Mouse (Mus musculus): ENCODE data around the gene Lrp1. TPM values are rescaled to one million over a fixed set of nuclear protein-coding genes. Genes with fewer than 3 reads are reported as not detected.

Lrp1 gene
- total and polyA plus RNA-seq, 3 experiments = 74.0 to 83.7 (median 79.5) TPM

- Histone ChIP-seq H3K36me3 (ENCODE audit: control insufficient read depth, insufficient read depth, low read length) (no peaks in the 10 kb centered on the region), H3K27me3 (ENCODE audit: control insufficient read depth, insufficient read depth, low read length) (no peaks in the 10 kb centered on the region), H3K27ac (peak overlapping the region; percentile 100), H3K4me3 (peak overlapping the region; percentile 84), H3K79me2 (replicated peaks; ENCODE audit: control insufficient read depth, insufficient read depth, low read length) (no peaks in the 10 kb centered on the region; the same call in 1 of the 2 replicates), H3K4me1 (ENCODE audit: control insufficient read depth, insufficient read depth, low read length) (peaks cover 5% of the 10 kb centered on the region), H3K9ac (ENCODE audit: low read depth, low read length) (peak overlapping the region; percentile 85)
- peak; percentile 89 to 94 for DNase-seq
- intact Hi-C loops (cut with DNase I) = loop anchor here (1.0 to 5.0 kb wide), 4 partner anchors 32 to 365 kb away; partner anchors contain the start of genes Hsd17b6 and Zbtb39
- WGBS = 2% methylated on average over 19 of the region's 19 CpGs
- TF ChIP-seq POLR2A (IDR thresholded peaks at IDR 0.05; ENCODE audit: insufficient read depth, low read depth, low read length) (peak; percentile 82), CTCF (IDR thresholded peaks at IDR 0.05) (no peak; the same call in 1 of the 2 replicates), EP300 (IDR thresholded peaks at IDR 0.05; ENCODE audit: insufficient read depth, low read depth, low read length) (peak; percentile 82)
Observed at GRCm38 (mm10) chr10:127641861-127642771, 21.2 kb upstream of the Lrp1 start.

GRCm38 (mm10) chr10:127640421-127640820 lies 19.5 kb upstream of the Lrp1 start:
- WGBS = 60% methylated on average over 5 of the region's 5 CpGs
- no peak overlapping the region for H3K27ac ChIP-seq

GRCm38 (mm10) chr10:127632668-127633271 lies 11.8 kb upstream of the Lrp1 start:
- no peak for TF ChIP-seq EP300 (IDR thresholded peaks at IDR 0.05; ENCODE audit: insufficient read depth, low read depth, low read length)
- H3K9ac ChIP-seq (ENCODE audit: low read depth, low read length) = no peak overlapping the region
- H3K4me1 ChIP-seq (ENCODE audit: control insufficient read depth, insufficient read depth, low read length) = peaks cover 7% of the 10 kb centered on the region
- 58% methylated on average over 7 of the region's 7 CpGs for WGBS
- no peak overlapping the region for H3K27ac ChIP-seq
- no peak for DNase-seq
- H3K36me3 ChIP-seq (ENCODE audit: control insufficient read depth, insufficient read depth, low read length) = no peaks in the 10 kb centered on the region
- intact Hi-C loops (cut with DNase I) = no loop called here
- H3K27me3 ChIP-seq (ENCODE audit: control insufficient read depth, insufficient read depth, low read length) = no peaks in the 10 kb centered on the region
- H3K4me3 ChIP-seq = no peak overlapping the region
- H3K79me2 ChIP-seq (replicated peaks; ENCODE audit: control insufficient read depth, insufficient read depth, low read length) = no peaks in the 10 kb centered on the region

More at GRCm38 (mm10) chr10:127640421-127640820, 19.5 kb upstream of the Lrp1 start:
- Histone ChIP-seq H3K36me3 (ENCODE audit: control insufficient read depth, insufficient read depth, low read length) (no peaks in the 10 kb centered on the region), H3K9ac (ENCODE audit: low read depth, low read length) (no peak overlapping the region), H3K79me2 (replicated peaks; ENCODE audit: control insufficient read depth, insufficient read depth, low read length) (no peaks in the 10 kb centered on the region; the same call in 1 of the 2 replicates), H3K27me3 (ENCODE audit: control insufficient read depth, insufficient read depth, low read length) (no peaks in the 10 kb centered on the region), H3K4me3 (no peak overlapping the region), H3K4me1 (ENCODE audit: control insufficient read depth, insufficient read depth, low read length) (peaks cover 8% of the 10 kb centered on the region)
- DNase-seq = no peak
- intact Hi-C loops (cut with DNase I) = loop anchor here (2.0 to 5.0 kb wide), 3 partner anchors 97 to 367 kb away; partner anchors contain the start of genes Hsd17b6 and Zbtb39
- TF ChIP-seq EP300 (IDR thresholded peaks at IDR 0.05; ENCODE audit: insufficient read depth, low read depth, low read length) (no peak), POLR2A (IDR thresholded peaks at IDR 0.05; ENCODE audit: insufficient read depth, low read depth, low read length) (no peak), CTCF (IDR thresholded peaks at IDR 0.05) (no peak)

GRCm38 (mm10) chr10:127631261-127632214 lies 10.6 kb upstream of the Lrp1 start:
- Histone ChIP-seq H3K4me1 (ENCODE audit: control insufficient read depth, insufficient read depth, low read length) (peaks cover 5% of the 10 kb centered on the region), H3K4me3 (no peak overlapping the region), H3K27me3 (ENCODE audit: control insufficient read depth, insufficient read depth, low read length) (no peaks in the 10 kb centered on the region), H3K9ac (ENCODE audit: low read depth, low read length) (no peak overlapping the region), H3K36me3 (ENCODE audit: control insufficient read depth, insufficient read depth, low read length) (no peaks in the 10 kb centered on the region), H3K27ac (peak overlapping the region; percentile 44), H3K79me2 (replicated peaks; ENCODE audit: control insufficient read depth, insufficient read depth, low read length) (no peaks in the 10 kb centered on the region)
- 54% methylated on average over 10 of the region's 10 CpGs for WGBS
- intact Hi-C loops (cut with DNase I) = no loop called here
- peak; percentile 67 to 77 for DNase-seq
- TF ChIP-seq POLR2A (IDR thresholded peaks at IDR 0.05; ENCODE audit: insufficient read depth, low read depth, low read length) (0 out of 2 replicates have a peak, but pooled peaks have one; percentile 14), CTCF (IDR thresholded peaks at IDR 0.05) (no peak), EP300 (IDR thresholded peaks at IDR 0.05; ENCODE audit: insufficient read depth, low read depth, low read length) (no peak)

- Histone ChIP-seq H3K27me3 (ENCODE audit: control insufficient read depth, insufficient read depth, low read length) (no peaks in the 10 kb centered on the region), H3K4me3 (no peak overlapping the region), H3K27ac (no peak overlapping the region), H3K36me3 (ENCODE audit: control insufficient read depth, insufficient read depth, low read length) (no peaks in the 10 kb centered on the region), H3K79me2 (replicated peaks; ENCODE audit: control insufficient read depth, insufficient read depth, low read length) (no peaks in the 10 kb centered on the region), H3K4me1 (ENCODE audit: control insufficient read depth, insufficient read depth, low read length) (peaks cover 3% of the 10 kb centered on the region), H3K9ac (ENCODE audit: low read depth, low read length) (no peak overlapping the region)
- DNase-seq = no peak
- WGBS = 84% methylated on average over 3 of the region's 3 CpGs
- peak; percentile 77 for TF ChIP-seq CTCF (IDR thresholded peaks at IDR 0.05)
- no peak for TF ChIP-seq EP300 (IDR thresholded peaks at IDR 0.05; ENCODE audit: insufficient read depth, low read depth, low read length)
- intact Hi-C loops (cut with DNase I) = no loop called here
Observed at GRCm38 (mm10) chr10:127626433-127626832, 5.5 kb upstream of the Lrp1 start.

Measured in heart, adult 2 months (tissue).